Mouse (Mus musculus) intestine, embryonic 15.5 days (tissue): ENCODE data around the gene Tex22. TPM values are rescaled to one million over a fixed set of nuclear protein-coding genes. Genes with fewer than 3 reads are reported as not detected.

Experiments used
- ATAC-seq: fragments of 200-750 bp; cut with Nextera tagmentation; 2 replicates; pipeline ENCODE4 v1.8.0; 2017; ENCODE audit warnings: moderate TSS enrichment, moderate library complexity
- H3K27ac ChIP-seq: fragments of 300-500 bp; sonication (generic); 2 replicates; pipeline ENCODE4 v1.5.1; 2015; ENCODE audit warnings: mild to moderate bottlenecking, inconsistent platforms
- H3K27me3 ChIP-seq: fragments of 300-500 bp; sonication (generic); replicated peaks from 2 replicates; pipeline ENCODE4 v1.6.1; 2015; ENCODE audit warnings: inconsistent platforms
- H3K36me3 ChIP-seq: fragments of 300-500 bp; sonication (generic); 2 replicates; pipeline ENCODE4 v1.6.1; 2015; ENCODE audit warnings: inconsistent platforms
- H3K4me1 ChIP-seq: fragments of 300-500 bp; sonication (generic); replicated peaks from 2 replicates; pipeline ENCODE4 v1.6.1; 2015; ENCODE audit warnings: inconsistent platforms
- H3K4me2 ChIP-seq: fragments of 300-500 bp; sonication (generic); replicated peaks from 2 replicates; pipeline ENCODE4 v1.6.1; 2015; ENCODE audit warnings: mild to moderate bottlenecking, inconsistent platforms
- H3K4me3 ChIP-seq: fragments of 300-500 bp; sonication (generic); replicated peaks from 2 replicates; pipeline ENCODE4 v1.5.1; 2015; ENCODE audit warnings: inconsistent platforms
- H3K9ac ChIP-seq: fragments of 300-500 bp; sonication (generic); 2 replicates; pipeline ENCODE4 v1.6.1; 2015; ENCODE audit warnings: inconsistent platforms
- H3K9me3 ChIP-seq: fragments of 300-500 bp; sonication (generic); 2 replicates; pipeline ENCODE4 v1.6.1; 2016; ENCODE audit warnings: inconsistent platforms
- WGBS: fragments of 180-500 bp; shearing (Covaris S2); methylation state at CpG from one replicate; pipeline ENCODE4 v1.1.7; 2015; 5-methylcytosine and 5-hydroxymethylcytosine counted together
- polyA plus RNA-seq: library from polyadenylated mRNA; unstranded; fragments of >200 nt; fragmentation: Nextera tagmentation; extraction: Ambion mirVana; gene quantifications from 2 replicates; pipeline ENCODE4 v1.2.1, GENCODE M21; 2015

Gene Tex22
- polyA plus RNA-seq, 1 experiment from 2014 or later: not detected

- peaks cover 10% of the 10 kb centered on the region; the same call in 1 of the 2 replicates for H3K36me3 ChIP-seq
- WGBS: 69% methylated on average over 15 of the region's 15 CpGs
- no peak overlapping the region for H3K27ac ChIP-seq
- no peak overlapping the region for H3K4me2 ChIP-seq
- H3K4me3 ChIP-seq: no peak overlapping the region
- ATAC-seq: no peak; the same call in 1 of the 2 replicates
- H3K9me3 ChIP-seq: no peaks in the 10 kb centered on the region
- H3K4me1 ChIP-seq: no peaks in the 10 kb centered on the region
- H3K27me3 ChIP-seq: no peaks in the 10 kb centered on the region
- no peak overlapping the region for H3K9ac ChIP-seq
These were observed 32.5 kb upstream of the Tex22 start for GRCm38 (mm10) chr12:113041481-113042439.

GRCm38 (mm10) chr12:113042543-113042942 is 31.8 kb upstream of the Tex22 start:
- Histone ChIP-seq H3K27ac (no peak overlapping the region), H3K36me3 (peaks cover 13% of the 10 kb centered on the region; the same call in 1 of the 2 replicates), H3K9me3 (no peaks in the 10 kb centered on the region), H3K4me2 (no peak overlapping the region), H3K4me1 (no peaks in the 10 kb centered on the region), H3K9ac (no peak overlapping the region), H3K4me3 (no peak overlapping the region), H3K27me3 (no peaks in the 10 kb centered on the region)
- no peak for ATAC-seq
- 75% methylated on average over 2 of the region's 2 CpGs for WGBS

GRCm38 (mm10) chr12:113044916-113045677 is 29.2 kb upstream of the Tex22 start:
- H3K9ac ChIP-seq: no peak overlapping the region
- H3K9me3 ChIP-seq: no peaks in the 10 kb centered on the region
- no peak overlapping the region for H3K4me2 ChIP-seq
- 72% methylated on average over 3 of the region's 3 CpGs for WGBS
- H3K27me3 ChIP-seq: no peaks in the 10 kb centered on the region
- H3K27ac ChIP-seq: no peak overlapping the region
- no peaks in the 10 kb centered on the region for H3K4me1 ChIP-seq
- no peak overlapping the region for H3K4me3 ChIP-seq
- H3K36me3 ChIP-seq: peaks cover 18% of the 10 kb centered on the region
- peak; percentile 24; the same call in 1 of the 2 replicates for ATAC-seq

GRCm38 (mm10) chr12:113046861-113047260 is 27.4 kb upstream of the Tex22 start:
- Histone ChIP-seq H3K4me1 (peaks cover 7% of the 10 kb centered on the region; the same call in 1 of the 2 replicates), H3K4me3 (no peak overlapping the region), H3K36me3 (peaks cover 25% of the 10 kb centered on the region), H3K9ac (no peak overlapping the region), H3K9me3 (no peaks in the 10 kb centered on the region), H3K27me3 (no peaks in the 10 kb centered on the region), H3K4me2 (no peak overlapping the region), H3K27ac (no peak overlapping the region)
- no peak for ATAC-seq
- 86% methylated on average over 15 of the region's 15 CpGs for WGBS

- no peak for ATAC-seq
- Histone ChIP-seq H3K4me3 (no peak overlapping the region), H3K9ac (no peak overlapping the region), H3K4me2 (no peak overlapping the region), H3K27ac (no peak overlapping the region), H3K27me3 (no peaks in the 10 kb centered on the region), H3K9me3 (no peaks in the 10 kb centered on the region), H3K4me1 (peaks cover 7% of the 10 kb centered on the region; the same call in 1 of the 2 replicates), H3K36me3 (peaks cover 29% of the 10 kb centered on the region)
- 94% methylated on average over 5 of the region's 5 CpGs for WGBS
These were observed 26.2 kb upstream of the Tex22 start for GRCm38 (mm10) chr12:113048103-113048502.

GRCm38 (mm10) chr12:113049836-113050235 is 24.5 kb upstream of the Tex22 start:
- Histone ChIP-seq H3K4me2 (no peak overlapping the region), H3K4me3 (no peak overlapping the region), H3K36me3 (peaks cover 36% of the 10 kb centered on the region), H3K27ac (no peak overlapping the region), H3K9ac (no peak overlapping the region), H3K9me3 (no peaks in the 10 kb centered on the region), H3K4me1 (peaks cover 7% of the 10 kb centered on the region; the same call in 1 of the 2 replicates), H3K27me3 (no peaks in the 10 kb centered on the region)
- 86% methylated on average over 9 of the region's 9 CpGs for WGBS
- no peak for ATAC-seq

- H3K27ac ChIP-seq: no peak overlapping the region
These were observed 23.6 kb upstream of the Tex22 start for GRCm38 (mm10) chr12:113050671-113051070.

GRCm38 (mm10) chr12:113051628-113052403 is 22.5 kb upstream of the Tex22 start:
- Histone ChIP-seq H3K4me1 (peaks cover 7% of the 10 kb centered on the region; the same call in 1 of the 2 replicates), H3K4me3 (no peak overlapping the region), H3K27ac (peak overlapping the region; percentile 54), H3K27me3 (no peaks in the 10 kb centered on the region), H3K4me2 (no peak overlapping the region), H3K36me3 (peaks cover 26% of the 10 kb centered on the region), H3K9me3 (no peaks in the 10 kb centered on the region), H3K9ac (no peak overlapping the region)
- peak; percentile 53 for ATAC-seq
- 41% methylated on average over 9 of the region's 9 CpGs for WGBS

More at GRCm38 (mm10) chr12:113050671-113051070, 23.6 kb upstream of the Tex22 start:
- Histone ChIP-seq H3K4me2 (no peak overlapping the region), H3K36me3 (peaks cover 33% of the 10 kb centered on the region), H3K9ac (no peak overlapping the region), H3K27me3 (no peaks in the 10 kb centered on the region), H3K9me3 (no peaks in the 10 kb centered on the region), H3K4me3 (no peak overlapping the region), H3K4me1 (peaks cover 7% of the 10 kb centered on the region; the same call in 1 of the 2 replicates)
- ATAC-seq: no peak
- 84% methylated on average over 12 of the region's 12 CpGs for WGBS

GRCm38 (mm10) chr12:113056089-113056488 is 18.2 kb upstream of the Tex22 start:
- no peak overlapping the region for H3K27ac ChIP-seq
- no peak for ATAC-seq
- 89% methylated on average over 8 of the region's 8 CpGs for WGBS
- H3K4me3 ChIP-seq: no peak overlapping the region
- H3K27me3 ChIP-seq: no peaks in the 10 kb centered on the region
- H3K4me1 ChIP-seq: peaks cover 6% of the 10 kb centered on the region; the same call in 1 of the 2 replicates
- H3K9me3 ChIP-seq: no peaks in the 10 kb centered on the region
- H3K9ac ChIP-seq: no peak overlapping the region
- H3K4me2 ChIP-seq: no peak overlapping the region
- peaks cover 34% of the 10 kb centered on the region for H3K36me3 ChIP-seq

- H3K27ac ChIP-seq: no peak overlapping the region
- H3K4me3 ChIP-seq: no peak overlapping the region
- no peak overlapping the region for H3K4me2 ChIP-seq
- 95% methylated on average over 5 of the region's 5 CpGs for WGBS
- no peaks in the 10 kb centered on the region for H3K9me3 ChIP-seq
- H3K4me1 ChIP-seq: no peaks in the 10 kb centered on the region
- H3K36me3 ChIP-seq: peaks cover 33% of the 10 kb centered on the region
- H3K27me3 ChIP-seq: no peaks in the 10 kb centered on the region
- H3K9ac ChIP-seq: no peak overlapping the region
- 0 out of 2 replicates have a peak, but pooled peaks have one; percentile 10 for ATAC-seq
These were observed 14.1 kb upstream of the Tex22 start for GRCm38 (mm10) chr12:113060178-113060577.

- no peak overlapping the region for H3K9ac ChIP-seq
- no peak overlapping the region for H3K4me2 ChIP-seq
- ATAC-seq: no peak
- H3K4me1 ChIP-seq: no peaks in the 10 kb centered on the region
- peaks cover 33% of the 10 kb centered on the region for H3K36me3 ChIP-seq
- H3K4me3 ChIP-seq: no peak overlapping the region
- 82% methylated on average over 9 of the region's 9 CpGs for WGBS
- no peak overlapping the region for H3K27ac ChIP-seq
- H3K27me3 ChIP-seq: no peaks in the 10 kb centered on the region
- no peaks in the 10 kb centered on the region for H3K9me3 ChIP-seq
These were observed 12.7 kb upstream of the Tex22 start for GRCm38 (mm10) chr12:113061606-113062005.
